Mouse (Mus musculus): Measurements from ENCODE around the gene Igf2r. TPM values are rescaled to one million over a fixed set of nuclear protein-coding genes. Genes with fewer than 3 reads are reported as not detected.

Gene Igf2r
- polyA plus RNA-seq, 1 experiment from 2014 or later = 21.7 TPM

GRCm38 (mm10) chr17:12706590-12707049, 62.8 kb downstream of the Igf2r start:
- ATAC-seq (replicated peaks; ENCODE audit: low FRiP score) (no peak), DNase-seq (ENCODE audit: low spot score) (no peak)
- no peaks in the 10 kb centered on the region for H3K9me3 ChIP-seq (ENCODE audit: control insufficient read depth, low read length)
- WGBS = 89% methylated on average over 10 of the region's 10 CpGs
- H3K27me3 ChIP-seq (ENCODE audit: control insufficient read depth, insufficient read depth, low read length) = no peaks in the 10 kb centered on the region
- no peaks in the 10 kb centered on the region for H3K4me1 ChIP-seq (replicated peaks; ENCODE audit: control insufficient read depth, insufficient read depth, low read length)
- no peak overlapping the region for H3K9ac ChIP-seq (ENCODE audit: low read length)
- no peak overlapping the region for H3K4me2 ChIP-seq (ENCODE audit: low read depth, low read length, severe bottlenecking)
- H3K27ac ChIP-seq (ENCODE audit: low read depth, low read length) = no peak overlapping the region
- H3K4me3 ChIP-seq (ENCODE audit: low read depth, low read length) = no peak overlapping the region
- no peaks in the 10 kb centered on the region; the same call in 1 of the 2 replicates for H3K36me3 ChIP-seq (ENCODE audit: control insufficient read depth, insufficient read depth, low read length)

- WGBS = 94% methylated on average over 5 of the region's 5 CpGs
- Histone ChIP-seq H3K4me3 (ENCODE audit: low read depth, low read length) (no peak overlapping the region), H3K9me3 (ENCODE audit: control insufficient read depth, low read length) (no peaks in the 10 kb centered on the region), H3K4me1 (replicated peaks; ENCODE audit: control insufficient read depth, insufficient read depth, low read length) (no peaks in the 10 kb centered on the region), H3K9ac (ENCODE audit: low read length) (no peak overlapping the region), H3K27me3 (ENCODE audit: control insufficient read depth, insufficient read depth, low read length) (no peaks in the 10 kb centered on the region), H3K27ac (ENCODE audit: low read depth, low read length) (no peak overlapping the region), H3K36me3 (ENCODE audit: control insufficient read depth, insufficient read depth, low read length) (peaks cover 4% of the 10 kb centered on the region; the same call in 1 of the 2 replicates), H3K4me2 (ENCODE audit: low read depth, low read length, severe bottlenecking) (no peak overlapping the region)
- ATAC-seq (replicated peaks; ENCODE audit: low FRiP score) = no peak
- DNase-seq (ENCODE audit: low spot score) = no peak
Observed at GRCm38 (mm10) chr17:12702901-12703300, 66.6 kb downstream of the Igf2r start.

GRCm38 (mm10) chr17:12700373-12700772, 69.1 kb downstream of the Igf2r start:
- Histone ChIP-seq H3K9me3 (ENCODE audit: control insufficient read depth, low read length) (no peaks in the 10 kb centered on the region), H3K27ac (ENCODE audit: low read depth, low read length) (no peak overlapping the region), H3K27me3 (ENCODE audit: control insufficient read depth, insufficient read depth, low read length) (no peaks in the 10 kb centered on the region), H3K4me1 (replicated peaks; ENCODE audit: control insufficient read depth, insufficient read depth, low read length) (no peaks in the 10 kb centered on the region), H3K9ac (ENCODE audit: low read length) (no peak overlapping the region), H3K4me2 (ENCODE audit: low read depth, low read length, severe bottlenecking) (no peak overlapping the region), H3K36me3 (ENCODE audit: control insufficient read depth, insufficient read depth, low read length) (peaks cover 7% of the 10 kb centered on the region; the same call in 1 of the 2 replicates), H3K4me3 (ENCODE audit: low read depth, low read length) (no peak overlapping the region)
- ATAC-seq (replicated peaks; ENCODE audit: low FRiP score) (no peak), DNase-seq (ENCODE audit: low spot score) (no peak)
- WGBS = 94% methylated on average over 6 of the region's 6 CpGs

- Histone ChIP-seq H3K27ac (ENCODE audit: low read depth, low read length) (no peak overlapping the region), H3K36me3 (ENCODE audit: control insufficient read depth, insufficient read depth, low read length) (peaks cover 11% of the 10 kb centered on the region; the same call in 1 of the 2 replicates), H3K9me3 (ENCODE audit: control insufficient read depth, low read length) (no peaks in the 10 kb centered on the region), H3K9ac (ENCODE audit: low read length) (no peak overlapping the region), H3K4me1 (replicated peaks; ENCODE audit: control insufficient read depth, insufficient read depth, low read length) (no peaks in the 10 kb centered on the region), H3K27me3 (ENCODE audit: control insufficient read depth, insufficient read depth, low read length) (no peaks in the 10 kb centered on the region), H3K4me2 (ENCODE audit: low read depth, low read length, severe bottlenecking) (no peak overlapping the region), H3K4me3 (ENCODE audit: low read depth, low read length) (no peak overlapping the region)
- no peak for ATAC-seq (replicated peaks; ENCODE audit: low FRiP score)
- WGBS = 98% methylated on average over 7 of the region's 7 CpGs
- no peak for DNase-seq (ENCODE audit: low spot score)
Observed at GRCm38 (mm10) chr17:12691899-12692298, 77.6 kb downstream of the Igf2r start.

- DNase-seq (ENCODE audit: low spot score) = no peak
- Histone ChIP-seq H3K9me3 (ENCODE audit: control insufficient read depth, low read length) (no peaks in the 10 kb centered on the region), H3K4me2 (ENCODE audit: low read depth, low read length, severe bottlenecking) (no peak overlapping the region), H3K9ac (ENCODE audit: low read length) (no peak overlapping the region), H3K4me1 (replicated peaks; ENCODE audit: control insufficient read depth, insufficient read depth, low read length) (no peaks in the 10 kb centered on the region), H3K4me3 (ENCODE audit: low read depth, low read length) (no peak overlapping the region), H3K27me3 (ENCODE audit: control insufficient read depth, insufficient read depth, low read length) (no peaks in the 10 kb centered on the region), H3K27ac (ENCODE audit: low read depth, low read length) (no peak overlapping the region), H3K36me3 (ENCODE audit: control insufficient read depth, insufficient read depth, low read length) (peaks cover 7% of the 10 kb centered on the region; the same call in 1 of the 2 replicates)
- 87% methylated on average over 3 of the region's 3 CpGs for WGBS
- ATAC-seq (replicated peaks; ENCODE audit: low FRiP score) = no peak
Observed at GRCm38 (mm10) chr17:12689537-12689936, 79.9 kb downstream of the Igf2r start.

GRCm38 (mm10) chr17:12688427-12689110, 80.9 kb downstream of the Igf2r start:
- Histone ChIP-seq H3K36me3 (ENCODE audit: control insufficient read depth, insufficient read depth, low read length) (peaks cover 8% of the 10 kb centered on the region; the same call in 1 of the 2 replicates), H3K4me3 (ENCODE audit: low read depth, low read length) (no peak overlapping the region), H3K27me3 (ENCODE audit: control insufficient read depth, insufficient read depth, low read length) (no peaks in the 10 kb centered on the region), H3K9me3 (ENCODE audit: control insufficient read depth, low read length) (no peaks in the 10 kb centered on the region), H3K4me2 (ENCODE audit: low read depth, low read length, severe bottlenecking) (no peak overlapping the region), H3K9ac (ENCODE audit: low read length) (no peak overlapping the region), H3K27ac (ENCODE audit: low read depth, low read length) (no peak overlapping the region), H3K4me1 (replicated peaks; ENCODE audit: control insufficient read depth, insufficient read depth, low read length) (no peaks in the 10 kb centered on the region)
- no peak for ATAC-seq (replicated peaks; ENCODE audit: low FRiP score)
- 95% methylated on average over 20 of the region's 20 CpGs for WGBS
- no peak for DNase-seq (ENCODE audit: low spot score)

GRCm38 (mm10) chr17:12684928-12685624, 84.4 kb downstream of the Igf2r start:
- no peaks in the 10 kb centered on the region for H3K9me3 ChIP-seq (ENCODE audit: control insufficient read depth, low read length)
- no peaks in the 10 kb centered on the region for H3K4me1 ChIP-seq (replicated peaks; ENCODE audit: control insufficient read depth, insufficient read depth, low read length)
- no peaks in the 10 kb centered on the region for H3K27me3 ChIP-seq (ENCODE audit: control insufficient read depth, insufficient read depth, low read length)
- peaks cover 8% of the 10 kb centered on the region; the same call in 1 of the 2 replicates for H3K36me3 ChIP-seq (ENCODE audit: control insufficient read depth, insufficient read depth, low read length)
- no peak overlapping the region for H3K9ac ChIP-seq (ENCODE audit: low read length)
- no peak overlapping the region for H3K4me3 ChIP-seq (ENCODE audit: low read depth, low read length)
- H3K4me2 ChIP-seq (ENCODE audit: low read depth, low read length, severe bottlenecking) = no peak overlapping the region
- ATAC-seq (replicated peaks; ENCODE audit: low FRiP score) (no peak), DNase-seq (ENCODE audit: low spot score) (no peak)
- no peak overlapping the region for H3K27ac ChIP-seq (ENCODE audit: low read depth, low read length)
- WGBS = 90% methylated on average over 7 of the region's 7 CpGs

GRCm38 (mm10) chr17:12684412-12684811, 85.1 kb downstream of the Igf2r start:
- DNase-seq (ENCODE audit: low spot score) (no peak), ATAC-seq (replicated peaks; ENCODE audit: low FRiP score) (no peak)
- Histone ChIP-seq H3K27ac (ENCODE audit: low read depth, low read length) (no peak overlapping the region), H3K27me3 (ENCODE audit: control insufficient read depth, insufficient read depth, low read length) (no peaks in the 10 kb centered on the region), H3K9ac (ENCODE audit: low read length) (no peak overlapping the region), H3K9me3 (ENCODE audit: control insufficient read depth, low read length) (no peaks in the 10 kb centered on the region), H3K4me3 (ENCODE audit: low read depth, low read length) (no peak overlapping the region), H3K4me2 (ENCODE audit: low read depth, low read length, severe bottlenecking) (no peak overlapping the region), H3K4me1 (replicated peaks; ENCODE audit: control insufficient read depth, insufficient read depth, low read length) (no peaks in the 10 kb centered on the region), H3K36me3 (ENCODE audit: control insufficient read depth, insufficient read depth, low read length) (peaks cover 4% of the 10 kb centered on the region; the same call in 1 of the 2 replicates)
- WGBS = 74% methylated on average over 4 of the region's 4 CpGs
